Mouse (Mus musculus): Measurements from ENCODE around the gene D10Jhu81e. TPM values are rescaled to one million over a fixed set of nuclear protein-coding genes. Genes with fewer than 3 reads are reported as not detected.
A peak's percentile ranks its signal among the peaks of the same experiment; 100 is the strongest.
"Not testable (repeated sequence)": the region's sequence is repeated elsewhere in the genome, so short reads cannot be mapped to it uniquely, and the experiment has no call there.

The D10Jhu81e gene
- polyA plus RNA-seq, 1 experiment from 2014 or later: 17.7 TPM

DNA sequence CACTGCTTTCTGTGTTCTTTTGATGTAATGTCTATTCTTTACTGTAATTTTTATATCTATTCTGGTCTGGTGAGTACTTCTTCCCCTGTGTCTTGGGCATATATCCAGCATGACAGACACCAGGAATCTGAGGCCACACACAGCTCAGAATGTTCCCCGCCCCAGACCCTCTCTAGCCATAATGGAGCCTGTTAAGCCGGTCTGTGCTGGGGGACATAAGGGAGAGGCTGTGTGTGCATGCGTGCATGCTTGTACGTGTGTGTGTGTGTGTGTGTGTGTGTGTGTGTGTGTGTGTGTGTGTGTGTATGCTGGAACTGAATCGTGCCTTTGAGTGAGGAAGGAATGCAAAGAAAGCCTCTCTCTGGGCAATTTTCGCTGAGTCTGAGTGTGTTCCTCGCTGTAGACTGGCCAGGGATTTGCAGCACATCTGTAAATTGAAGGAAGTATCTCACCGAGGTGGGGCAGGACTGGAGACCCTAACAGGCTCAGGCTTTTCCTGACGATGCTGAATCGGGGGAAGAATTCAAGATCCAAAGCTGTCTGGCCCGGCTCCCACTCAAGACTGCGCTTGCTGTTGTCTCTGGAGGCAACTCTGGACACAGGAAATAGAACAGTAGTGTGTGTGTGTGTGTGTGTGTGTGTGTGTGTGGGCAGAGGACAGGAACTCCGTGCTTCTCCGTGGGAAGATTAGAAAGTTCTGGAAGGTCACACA, 30.6 kb downstream of the D10Jhu81e start:
- H3K4me3 ChIP-seq: no peak overlapping the region
- no peak for DNase-seq (ENCODE audit: low spot score)
- H3K27ac ChIP-seq (replicated peaks): no peak overlapping the region
- WGBS: 80% methylated on average over 14 of the region's 14 CpGs
- H3K36me3 ChIP-seq: no peaks in the 10 kb centered on the region
- H3K9me3 ChIP-seq (replicated peaks): no peaks in the 10 kb centered on the region
- H3K4me1 ChIP-seq: peaks cover 30% of the 10 kb centered on the region
- H3K27me3 ChIP-seq (ENCODE audit: low read depth, poor library complexity, severe bottlenecking): no peaks in the 10 kb centered on the region

DNA sequence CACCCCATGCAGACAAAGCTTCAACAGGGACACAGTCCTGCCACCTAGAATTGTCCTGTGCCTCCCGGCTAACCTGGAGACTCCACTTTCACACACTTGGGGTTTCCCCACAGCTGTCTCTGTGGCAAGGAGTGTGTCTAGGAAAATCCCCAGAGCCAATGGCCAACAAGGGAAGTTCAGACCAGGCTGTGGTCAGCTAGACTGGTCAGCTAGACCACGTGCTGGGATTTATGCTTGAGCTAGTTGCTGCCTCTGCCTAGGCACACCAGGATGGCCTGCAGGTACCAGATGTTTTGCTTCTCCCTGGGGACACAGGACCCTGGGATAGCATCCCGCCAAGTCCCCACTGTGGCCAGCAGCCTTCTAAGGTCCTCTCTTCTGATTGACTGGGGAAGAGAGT, 32.4 kb downstream of the D10Jhu81e start:
- 95% methylated on average over 3 of the region's 3 CpGs for WGBS
- H3K4me3 ChIP-seq: no peak overlapping the region
- no peak overlapping the region for H3K27ac ChIP-seq (replicated peaks)
- H3K27me3 ChIP-seq (ENCODE audit: low read depth, poor library complexity, severe bottlenecking): no peaks in the 10 kb centered on the region
- DNase-seq (ENCODE audit: low spot score): no peak
- peaks cover 30% of the 10 kb centered on the region for H3K4me1 ChIP-seq
- no peaks in the 10 kb centered on the region for H3K9me3 ChIP-seq (replicated peaks)
- no peaks in the 10 kb centered on the region for H3K36me3 ChIP-seq

- H3K36me3 ChIP-seq: no peaks in the 10 kb centered on the region
- H3K9me3 ChIP-seq (replicated peaks): no peaks in the 10 kb centered on the region
- peaks cover 30% of the 10 kb centered on the region for H3K4me1 ChIP-seq
- 80% methylated on average over 5 of the region's 5 CpGs for WGBS
- no peak overlapping the region for H3K4me3 ChIP-seq
- no peak for DNase-seq (ENCODE audit: low spot score)
- H3K27ac ChIP-seq (replicated peaks): no peak overlapping the region
- no peaks in the 10 kb centered on the region for H3K27me3 ChIP-seq (ENCODE audit: low read depth, poor library complexity, severe bottlenecking)
Observed at GRCm38 (mm10) chr10:78135947-78136346, 33.6 kb downstream of the D10Jhu81e start.

DNA sequence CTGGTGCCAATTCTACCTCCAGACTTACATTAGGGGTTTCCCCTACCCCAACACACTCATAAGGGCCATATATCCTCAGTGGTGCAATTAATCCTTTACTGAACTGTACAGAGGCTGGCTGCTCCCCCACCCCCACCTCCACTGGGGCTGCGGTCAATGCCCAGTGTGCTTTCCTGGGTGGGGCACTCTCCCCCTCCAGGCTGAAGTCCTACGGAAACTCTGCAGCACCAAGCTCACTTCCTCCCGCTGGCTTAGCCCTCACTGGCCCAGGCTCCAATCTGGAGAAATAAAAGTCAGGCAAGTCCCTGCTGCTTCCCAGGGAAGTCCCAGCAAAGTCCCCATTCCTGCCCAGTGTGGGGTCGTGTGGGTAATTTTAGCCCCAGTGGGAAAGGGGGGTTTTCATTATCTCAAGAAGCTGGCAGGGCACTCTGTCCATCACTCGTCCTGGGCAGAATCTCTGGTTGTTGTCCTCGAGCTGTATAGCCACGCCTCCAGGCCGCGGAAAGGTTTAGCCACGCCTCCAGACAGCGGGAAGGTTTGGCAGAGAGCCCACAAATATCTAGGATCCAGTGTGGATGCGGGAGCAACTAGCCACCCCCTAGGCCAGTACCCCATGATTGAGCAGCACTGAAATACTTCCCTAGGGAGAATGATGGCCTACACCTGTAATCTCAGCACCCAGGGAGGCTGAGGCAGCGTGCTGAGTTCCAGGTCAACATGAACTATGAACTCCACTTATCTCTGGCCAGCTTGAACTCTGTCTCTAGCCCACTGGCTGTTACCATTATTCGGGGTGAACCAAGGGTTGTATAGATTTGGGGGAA, 34.4 kb downstream of the D10Jhu81e start:
- 14% methylated on average over 14 of the region's 14 CpGs for WGBS
- Histone ChIP-seq H3K4me3 (peak overlapping the region; percentile 32), H3K36me3 (no peaks in the 10 kb centered on the region), H3K4me1 (peaks cover 30% of the 10 kb centered on the region), H3K27ac (replicated peaks) (0 out of 2 replicates have a peak overlapping the region, but pooled peaks have one; percentile 19), H3K9me3 (replicated peaks) (no peaks in the 10 kb centered on the region), H3K27me3 (ENCODE audit: low read depth, poor library complexity, severe bottlenecking) (no peaks in the 10 kb centered on the region)
- DNase-seq (ENCODE audit: low spot score): peak; percentile 43

DNA sequence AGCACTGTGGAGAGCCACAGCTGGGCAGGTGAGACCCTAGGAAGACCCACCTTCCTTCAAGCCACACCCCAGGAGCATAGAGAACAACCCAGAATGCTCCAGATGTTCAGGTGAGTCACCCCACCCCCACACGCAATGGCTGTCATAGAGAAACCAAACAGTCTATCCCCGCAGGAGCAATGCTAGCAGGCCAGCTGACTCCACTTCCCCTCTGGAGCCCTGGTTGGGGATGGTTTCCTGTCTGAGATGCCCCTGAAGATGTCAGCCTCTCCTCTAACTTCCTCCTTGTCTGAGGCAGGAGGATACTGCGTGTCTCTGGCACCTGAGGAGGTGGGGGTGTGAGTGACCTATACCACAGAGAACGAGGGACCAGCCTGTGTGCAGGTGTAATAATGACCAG, 35.2 kb downstream of the D10Jhu81e start:
- 73% methylated on average over 4 of the region's 4 CpGs for WGBS
- Histone ChIP-seq H3K9me3 (replicated peaks) (no peaks in the 10 kb centered on the region), H3K4me3 (no peak overlapping the region), H3K36me3 (no peaks in the 10 kb centered on the region), H3K4me1 (peaks cover 30% of the 10 kb centered on the region), H3K27me3 (ENCODE audit: low read depth, poor library complexity, severe bottlenecking) (0 out of 2 replicates have a peak, but pooled peaks cover under 1% of the 10 kb centered on the region), H3K27ac (replicated peaks) (no peak overlapping the region)
- no peak for DNase-seq (ENCODE audit: low spot score)

DNA sequence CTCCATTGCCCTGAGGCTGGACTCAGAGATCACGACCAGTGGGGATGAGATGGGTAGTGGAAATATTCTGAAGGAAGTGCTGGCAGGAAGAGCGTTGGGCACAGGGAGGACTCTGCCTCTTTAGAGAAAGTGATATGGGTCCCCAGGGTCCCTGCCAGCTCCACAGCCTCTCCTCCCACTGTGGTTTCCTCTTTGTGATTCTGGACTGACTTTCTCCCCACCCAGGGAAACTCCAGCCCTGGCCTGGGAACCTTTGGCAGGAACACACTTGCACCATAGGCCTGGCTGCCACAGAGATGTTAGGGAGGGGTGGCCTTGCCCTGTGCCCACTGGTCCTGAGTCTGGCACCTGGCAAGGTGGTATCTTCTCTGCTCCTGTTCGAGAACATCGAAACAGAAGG, 39.6 kb downstream of the D10Jhu81e start:
- H3K9me3 ChIP-seq (replicated peaks): no peaks in the 10 kb centered on the region
- 85% methylated on average over 4 of the region's 4 CpGs for WGBS

GRCm38 (mm10) chr10:78129423-78129822, 40.2 kb downstream of the D10Jhu81e start:
- no peak overlapping the region for H3K4me3 ChIP-seq
- peaks cover 2% of the 10 kb centered on the region for H3K4me1 ChIP-seq
- H3K9me3 ChIP-seq (replicated peaks): no peaks in the 10 kb centered on the region
- 56% methylated on average over 11 of the region's 11 CpGs for WGBS
- no peak for DNase-seq (ENCODE audit: low spot score)
- H3K36me3 ChIP-seq: no peaks in the 10 kb centered on the region
- no peak overlapping the region for H3K27ac ChIP-seq (replicated peaks)
- H3K27me3 ChIP-seq (ENCODE audit: low read depth, poor library complexity, severe bottlenecking): 0 out of 2 replicates have a peak, but pooled peaks cover 6% of the 10 kb centered on the region

More for the DNA sequence above, 39.6 kb downstream of the D10Jhu81e start:
- no peak overlapping the region for H3K4me3 ChIP-seq
- H3K36me3 ChIP-seq: no peaks in the 10 kb centered on the region
- H3K27ac ChIP-seq (replicated peaks): no peak overlapping the region
- 0 out of 2 replicates have a peak, but pooled peaks cover 6% of the 10 kb centered on the region for H3K27me3 ChIP-seq (ENCODE audit: low read depth, poor library complexity, severe bottlenecking)
- peaks cover 8% of the 10 kb centered on the region for H3K4me1 ChIP-seq
- no peak for DNase-seq (ENCODE audit: low spot score)

DNA sequence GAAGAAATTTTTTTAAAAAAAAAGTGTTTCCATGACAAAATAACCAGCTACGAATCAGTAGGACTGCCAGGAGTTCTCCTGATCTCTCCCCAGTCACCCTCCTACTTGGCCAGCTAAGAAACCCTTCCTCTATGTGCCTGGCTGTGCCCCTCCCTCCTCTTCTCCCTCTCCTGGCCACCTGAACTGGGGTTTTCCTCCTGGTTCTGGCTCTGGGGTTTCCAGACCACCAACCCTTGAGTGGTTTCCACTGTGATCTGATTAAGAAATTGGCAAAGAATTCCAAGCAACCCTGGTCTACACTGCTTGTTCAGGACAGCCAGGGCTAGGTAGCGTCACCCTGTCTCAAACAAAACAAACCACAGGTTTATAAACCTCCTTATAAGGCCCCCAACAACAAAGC, 40.9 kb downstream of the D10Jhu81e start:
- 92% methylated on average over 2 of the region's 2 CpGs for WGBS

GRCm38 (mm10) chr10:78127931-78128330, 41.7 kb downstream of the D10Jhu81e start:
- no peaks in the 10 kb centered on the region for H3K4me1 ChIP-seq
- H3K36me3 ChIP-seq: no peaks in the 10 kb centered on the region
- H3K27ac ChIP-seq (replicated peaks): no peak overlapping the region
- H3K4me3 ChIP-seq: no peak overlapping the region
- 79% methylated on average over 1 of the region's 1 CpGs for WGBS
- 0 out of 2 replicates have a peak, but pooled peaks cover 6% of the 10 kb centered on the region for H3K27me3 ChIP-seq (ENCODE audit: low read depth, poor library complexity, severe bottlenecking)
- no peak for DNase-seq (ENCODE audit: low spot score)
- no peaks in the 10 kb centered on the region for H3K9me3 ChIP-seq (replicated peaks)

More for the DNA sequence above, 40.9 kb downstream of the D10Jhu81e start:
- Histone ChIP-seq H3K4me1 (no peaks in the 10 kb centered on the region), H3K27me3 (ENCODE audit: low read depth, poor library complexity, severe bottlenecking) (0 out of 2 replicates have a peak, but pooled peaks cover 6% of the 10 kb centered on the region), H3K27ac (replicated peaks) (no peak overlapping the region), H3K9me3 (replicated peaks) (no peaks in the 10 kb centered on the region), H3K36me3 (no peaks in the 10 kb centered on the region), H3K4me3 (no peak overlapping the region)
- no peak for DNase-seq (ENCODE audit: low spot score)

DNA sequence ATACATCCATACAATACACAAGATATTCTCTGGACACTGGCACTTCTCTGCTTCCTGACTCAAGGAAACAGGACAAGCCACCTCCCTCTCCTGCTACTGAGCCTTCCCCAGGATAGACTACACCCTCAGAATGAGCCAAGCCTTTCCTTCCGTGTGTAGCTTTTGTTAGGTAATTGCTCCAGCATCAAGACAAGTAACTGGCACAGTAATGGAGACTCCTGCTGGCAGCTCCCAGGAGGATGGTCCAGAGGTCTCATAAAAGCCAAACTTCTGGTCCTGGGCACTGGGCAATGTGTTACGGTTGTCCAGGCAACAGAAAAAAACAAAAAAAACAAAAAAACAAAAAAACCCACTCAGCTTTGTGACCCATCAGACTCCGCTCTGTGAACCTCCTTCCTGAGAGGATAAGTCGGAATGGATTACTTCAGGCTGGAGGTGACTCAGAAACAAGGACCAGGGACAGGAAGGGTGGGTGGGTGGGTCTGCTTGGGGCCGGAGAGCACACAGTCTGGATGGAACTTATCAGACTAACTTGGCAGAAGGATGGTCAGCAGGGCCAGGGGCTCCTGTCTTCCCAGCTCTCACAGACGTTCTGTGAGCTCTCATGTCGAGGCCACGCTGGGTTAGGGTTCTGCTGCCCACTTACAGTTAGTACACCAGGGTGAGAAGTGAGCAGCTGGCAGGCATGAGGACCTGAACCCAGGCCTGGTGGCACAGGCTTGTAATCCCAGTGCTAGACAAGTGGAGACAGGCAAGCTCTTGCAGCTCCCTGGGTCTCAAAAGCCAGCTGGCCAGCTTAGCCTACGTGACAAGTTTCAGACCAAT, 42.3 kb downstream of the D10Jhu81e start:
- no peak for DNase-seq (ENCODE audit: low spot score)
- Histone ChIP-seq H3K4me3 (no peak overlapping the region), H3K9me3 (replicated peaks) (no peaks in the 10 kb centered on the region), H3K27ac (replicated peaks) (no peak overlapping the region), H3K4me1 (no peaks in the 10 kb centered on the region), H3K36me3 (no peaks in the 10 kb centered on the region), H3K27me3 (ENCODE audit: low read depth, poor library complexity, severe bottlenecking) (0 out of 2 replicates have a peak, but pooled peaks cover 6% of the 10 kb centered on the region)
- WGBS: 73% methylated on average over 9 of the region's 9 CpGs

GRCm38 (mm10) chr10:78126311-78126710, 43.3 kb downstream of the D10Jhu81e start:
- 92% methylated on average over 5 of the region's 5 CpGs for WGBS
- no peak overlapping the region for H3K27ac ChIP-seq (replicated peaks)

GRCm38 (mm10) chr10:78125061-78125460, 44.5 kb downstream of the D10Jhu81e start:
- WGBS: 78% methylated on average over 8 of the region's 8 CpGs
- not testable (repeated sequence) for H3K27me3 ChIP-seq (ENCODE audit: low read depth, poor library complexity, severe bottlenecking); H3K27ac ChIP-seq (replicated peaks); H3K36me3 ChIP-seq; DNase-seq (ENCODE audit: low spot score); H3K4me3 ChIP-seq; H3K4me1 ChIP-seq; H3K9me3 ChIP-seq (replicated peaks)

More at GRCm38 (mm10) chr10:78126311-78126710, 43.3 kb downstream of the D10Jhu81e start:
- H3K27me3 ChIP-seq (ENCODE audit: low read depth, poor library complexity, severe bottlenecking): 0 out of 2 replicates have a peak, but pooled peaks cover 6% of the 10 kb centered on the region
- H3K9me3 ChIP-seq (replicated peaks): no peaks in the 10 kb centered on the region
- H3K4me1 ChIP-seq: no peaks in the 10 kb centered on the region
- no peak for DNase-seq (ENCODE audit: low spot score)
- no peaks in the 10 kb centered on the region for H3K36me3 ChIP-seq
- H3K4me3 ChIP-seq: no peak overlapping the region
